Mouse (Mus musculus) spleen, adult 12 weeks (tissue): ENCODE results near the gene Lce3e.

Source experiments
- DNase-seq: peaks from one replicate; pipeline ENCODE4 v3.0.0; 2022; ENCODE audit warnings: low spot score

Lce3e gene

GRCm38 (mm10) chr3:92966761-92967160 lies at the start of gene Lce3e:
Gene Lce3e (plus strand): TSS chr3:92967061.
- no peak for DNase-seq

- no peak for DNase-seq
These were observed 46.5 kb upstream of the Lce3e start for GRCm38 (mm10) chr3:92920364-92920763.

- DNase-seq, result no peak
These were observed 40.7 kb upstream of the Lce3e start, which contains the start of gene Lce3a for GRCm38 (mm10) chr3:92926130-92926529. Gene Lce3a (minus strand): TSS chr3:92926230.

- no peak for DNase-seq
These were observed 34.2 kb upstream of the Lce3e start, which contains the start of gene Lce3b for GRCm38 (mm10) chr3:92932679-92933078. Gene Lce3b (plus strand): TSS chr3:92932979.

- DNase-seq, result no peak
These were observed 22.7 kb upstream of the Lce3e start, which contains the start of gene Lce3c for GRCm38 (mm10) chr3:92944186-92944585. Gene Lce3c (plus strand): TSS chr3:92944486.

GRCm38 (mm10) chr3:92957090-92957489 lies 9.8 kb upstream of the Lce3e start, which contains the start of gene Lce3d:
Gene Lce3d (plus strand): TSS chr3:92957390.
- no peak for DNase-seq

GRCm38 (mm10) chr3:92978484-92978883 lies 11.6 kb downstream of the Lce3e start:
- no peak for DNase-seq

- DNase-seq, result no peak
These were observed 25.1 kb downstream of the Lce3e start, which contains the start of gene Lce3f for GRCm38 (mm10) chr3:92991926-92992325. Gene Lce3f (plus strand): TSS chr3:92992226.

GRCm38 (mm10) chr3:92998691-92999090 lies 31.8 kb downstream of the Lce3e start:
- no peak for DNase-seq

- DNase-seq, result no peak
These were observed 33.8 kb downstream of the Lce3e start for GRCm38 (mm10) chr3:93000621-93001020.

GRCm38 (mm10) chr3:93002843-93003242 lies 36.0 kb downstream of the Lce3e start:
- DNase-seq, result no peak

- no peak for DNase-seq
These were observed 47.5 kb downstream of the Lce3e start for GRCm38 (mm10) chr3:93014378-93014801.

- no peak for DNase-seq
These were observed 48.0 kb downstream of the Lce3e start for GRCm38 (mm10) chr3:93014871-93015270.

GRCm38 (mm10) chr3:93015460-93016104 lies 48.7 kb downstream of the Lce3e start, which contains the start of gene Crct1:
Gene Crct1 (minus strand): TSS chr3:93015687.
- no peak for DNase-seq
